Mouse (Mus musculus) testis, adult 2 months (tissue): ENCODE results near the gene Chd9.

Experiments
- CTCF ChIP-seq: fragments of 200-500 bp; IDR thresholded peaks from 2 replicates; pipeline ENCODE4 v1.5.1; 2012; ENCODE audit warnings: low read depth, mild to moderate bottlenecking, inconsistent platforms, low read length, moderate library complexity; ENCODE audit not compliant: control insufficient read depth, insufficient read depth, insufficient replicate concordance
- POLR2A ChIP-seq: fragments of 200-500 bp; IDR thresholded peaks from 2 replicates; pipeline ENCODE4 v1.6.1; 2012; ENCODE audit warnings: low read depth, mild to moderate bottlenecking, inconsistent platforms, low read length, moderate library complexity; ENCODE audit not compliant: control insufficient read depth

DNA sequence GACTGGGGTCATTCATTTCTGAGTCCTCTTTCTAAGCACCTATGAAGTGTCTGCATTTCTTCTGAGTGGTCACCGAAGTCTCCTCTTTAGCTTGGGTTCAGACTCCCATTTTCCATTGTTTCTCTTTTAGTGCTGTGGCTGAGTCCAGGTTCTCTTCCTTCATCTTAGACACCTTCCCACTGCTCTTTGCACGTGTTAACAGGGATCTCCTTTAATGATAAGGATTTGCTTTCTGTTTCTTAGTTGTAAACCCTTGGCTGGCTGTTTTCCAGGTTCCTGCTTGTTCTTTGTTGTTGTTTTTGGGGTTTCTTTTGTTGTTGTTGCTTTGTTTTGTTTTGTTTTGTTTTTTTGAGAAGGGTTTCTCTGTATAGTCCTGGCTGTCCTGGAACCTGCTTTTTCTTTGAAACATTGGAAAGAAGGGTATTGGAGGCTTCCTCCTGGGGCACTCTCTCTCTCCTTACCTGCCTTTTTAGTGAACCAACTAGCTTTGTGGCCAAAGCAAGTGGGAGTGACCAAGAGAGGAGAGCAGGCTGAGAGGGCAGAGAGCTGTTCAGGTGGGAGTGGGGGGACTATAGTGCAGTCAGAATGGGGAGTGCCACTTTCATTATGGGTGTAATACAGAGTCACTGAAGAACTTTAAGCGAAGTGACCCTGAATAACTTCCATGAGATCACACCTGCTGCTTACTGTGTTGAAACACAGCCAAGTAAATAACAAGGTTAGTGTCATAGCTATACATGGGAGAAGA, 95.2 kb downstream of the Chd9 start:
- TF ChIP-seq POLR2A (no peak), CTCF (no peak)
